Mouse (Mus musculus) gastrocnemius, adult 18-20 months (tissue): Measurements from ENCODE around the gene Ankrd33b. TPM values are rescaled to one million over a fixed set of nuclear protein-coding genes. Genes with fewer than 3 reads are reported as not detected.

ENCODE experiments used
- DNase-seq: peaks from one replicate; pipeline ENCODE4 v3.0.0; 2021; ENCODE audit warnings: low spot score
- total RNA-seq, 2 experiments: library from RNA; stranded (reverse); gene quantifications; 2 replicates each; pipeline ENCODE4 v1.2.3; 2021

The Ankrd33b gene
- total RNA-seq, 2 experiments from 2014 or later, result 16.8 to 19.0 TPM

DNA sequence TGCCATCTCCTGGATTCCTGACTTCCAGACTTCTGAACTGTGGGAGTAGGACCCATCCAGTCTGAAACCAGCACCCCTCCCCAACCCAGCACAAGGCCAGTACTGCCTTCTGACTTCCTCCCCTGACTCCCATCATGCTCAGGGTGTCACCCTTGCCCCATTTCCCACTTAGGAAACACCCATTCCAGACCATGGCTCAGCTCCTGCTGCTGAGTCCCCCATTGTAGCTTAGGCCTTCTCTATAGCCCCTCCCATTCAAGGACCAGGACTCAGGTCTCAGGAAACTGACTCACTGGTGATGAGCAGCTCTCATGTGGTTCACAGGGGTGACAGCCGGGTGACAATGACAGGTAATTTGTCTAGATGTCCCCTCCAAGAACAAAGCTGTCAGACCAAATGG lies 25.5 kb downstream of the Ankrd33b start:
- no peak for DNase-seq

DNA sequence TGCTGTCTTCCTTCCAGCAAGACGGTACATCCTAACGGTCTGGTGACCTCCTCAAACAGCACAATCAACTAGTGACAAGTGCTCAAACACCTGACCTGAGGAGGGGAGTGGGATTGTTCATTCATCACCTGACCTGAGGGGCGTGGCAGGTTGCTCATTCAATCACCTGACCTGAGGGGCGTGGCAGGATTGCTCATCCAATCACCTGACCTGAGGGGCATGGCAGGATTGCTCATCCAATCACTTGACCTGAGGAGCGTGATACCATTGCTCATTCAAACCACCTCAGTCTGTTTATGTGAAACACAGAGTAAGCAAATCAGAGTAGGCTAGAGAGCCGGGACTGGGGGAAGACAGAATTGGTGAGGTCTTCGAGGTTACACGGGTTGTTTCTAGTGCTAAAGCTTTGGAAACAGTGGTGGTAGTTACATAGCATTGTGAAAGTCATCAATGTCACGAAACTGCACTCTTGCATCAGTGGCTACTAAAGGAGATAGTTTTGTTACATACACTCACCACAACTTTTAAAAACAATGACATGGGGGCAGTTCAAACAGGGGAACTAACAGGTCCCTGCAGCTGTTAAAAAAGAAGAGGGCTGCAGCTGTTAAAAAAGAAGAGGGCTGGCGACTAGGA lies 28.8 kb downstream of the Ankrd33b start:
- no peak for DNase-seq

DNA sequence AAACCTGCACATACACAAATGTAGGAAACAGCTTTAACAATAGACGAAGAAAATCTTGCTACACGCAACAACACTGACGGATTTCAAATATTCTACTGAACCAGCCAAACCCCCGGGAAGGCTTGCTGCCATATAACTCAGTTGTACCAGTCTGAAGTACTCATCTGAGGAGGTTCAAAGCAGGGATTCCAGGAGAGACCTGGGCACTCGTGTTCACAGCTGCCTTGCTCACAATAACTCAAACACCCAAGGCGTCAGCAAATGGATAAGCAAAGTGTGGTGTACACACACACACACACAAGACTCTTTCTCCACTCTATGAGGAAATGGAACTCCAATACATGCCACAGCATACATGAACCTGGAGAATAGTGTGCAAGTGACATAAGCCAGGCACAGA lies 29.5 kb downstream of the Ankrd33b start:
- DNase-seq, result no peak

DNA sequence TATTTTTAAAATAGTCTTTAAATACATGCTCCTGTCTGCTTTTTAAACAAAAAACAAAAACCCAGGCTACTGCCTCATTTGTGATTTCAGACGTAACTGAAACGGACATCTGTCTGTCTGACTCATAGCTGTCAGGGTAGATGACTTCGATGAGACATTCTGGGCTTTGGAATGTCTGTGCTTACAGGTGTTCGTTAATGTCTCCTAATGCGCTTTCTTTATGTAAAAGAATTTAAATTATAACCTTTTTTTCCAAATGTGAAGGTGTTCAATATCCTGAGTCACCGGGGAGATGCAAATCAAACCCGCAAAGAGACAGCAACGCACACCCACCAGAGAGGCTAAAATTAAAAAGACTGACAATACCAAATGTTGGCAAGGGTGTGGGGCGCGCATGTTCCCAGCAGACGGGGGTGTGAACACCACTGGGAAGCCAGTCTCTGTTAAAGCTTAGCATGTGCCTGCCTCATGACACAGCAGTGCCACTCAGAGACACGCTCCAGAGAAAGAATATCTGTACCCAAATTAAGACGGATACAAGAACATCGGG lies 30.3 kb downstream of the Ankrd33b start:
- DNase-seq, result no peak

DNA sequence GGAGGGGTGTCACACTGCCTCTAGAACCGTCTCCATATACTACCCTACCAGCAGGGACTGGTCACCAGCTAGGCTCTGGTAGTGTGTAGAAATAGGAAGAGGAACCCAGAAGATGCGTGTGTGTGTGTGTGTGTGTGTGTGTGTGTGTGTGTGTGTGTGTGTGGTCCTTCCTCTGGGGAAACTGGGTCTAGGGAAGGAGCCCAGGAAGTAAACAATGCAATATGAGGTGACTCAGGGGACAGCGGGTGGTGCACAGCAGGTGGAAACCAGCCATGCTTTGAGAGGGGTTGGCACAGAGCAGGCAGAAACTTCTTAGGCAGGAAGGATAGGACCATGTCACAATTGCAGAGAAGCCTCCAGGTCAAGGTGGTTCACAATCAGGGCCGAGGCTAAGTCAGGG lies 30.8 kb downstream of the Ankrd33b start:
- no peak for DNase-seq

DNA sequence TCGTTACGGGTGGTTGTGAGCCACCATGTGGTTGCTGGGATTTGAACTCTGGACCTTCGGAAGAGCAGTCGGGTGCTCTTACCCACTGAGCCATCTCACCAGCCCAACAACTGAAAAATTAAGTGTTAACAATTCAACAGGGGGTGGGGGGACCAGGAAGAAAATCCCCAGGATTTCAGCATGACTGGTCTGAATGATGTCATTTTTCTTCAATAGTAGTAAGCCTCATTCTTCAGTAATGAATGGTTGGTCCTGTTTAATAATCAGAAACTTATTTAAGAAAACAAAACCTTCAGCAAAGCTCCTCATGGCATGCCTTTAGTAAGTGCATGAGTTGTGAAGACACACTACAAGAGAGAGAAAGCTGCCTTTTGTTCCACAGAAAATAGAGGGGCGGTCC lies 32.7 kb downstream of the Ankrd33b start:
- no peak for DNase-seq

DNA sequence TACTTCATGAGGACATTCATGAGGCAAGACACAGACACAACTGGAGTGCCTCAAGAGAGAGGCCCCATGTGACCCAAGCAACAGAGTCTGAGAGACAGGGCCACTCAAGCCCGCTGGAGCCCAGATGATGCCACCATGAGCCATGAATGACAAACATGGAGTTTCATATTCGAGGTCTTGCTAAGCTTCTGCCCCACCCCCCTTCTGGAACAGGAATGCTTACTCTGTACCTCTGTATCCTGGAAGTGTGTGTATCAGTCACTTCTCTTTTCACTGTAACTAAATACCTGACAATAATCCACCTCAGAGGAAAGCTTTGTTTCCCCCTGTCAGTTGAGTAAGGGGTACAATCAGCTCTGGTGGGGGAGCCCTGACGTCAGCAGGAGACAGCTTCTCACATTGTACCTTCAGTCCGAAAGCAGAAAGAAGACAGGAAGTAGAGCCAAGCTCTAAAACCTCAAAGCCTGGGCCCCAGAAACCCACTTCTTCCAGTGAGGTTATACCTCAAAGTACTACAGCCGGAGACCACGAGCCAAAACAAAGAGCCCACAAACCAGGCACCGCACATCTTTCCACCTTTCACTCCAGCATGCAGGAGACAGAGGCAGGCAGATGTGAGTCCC lies 34.9 kb downstream of the Ankrd33b start:
- no peak for DNase-seq

DNA sequence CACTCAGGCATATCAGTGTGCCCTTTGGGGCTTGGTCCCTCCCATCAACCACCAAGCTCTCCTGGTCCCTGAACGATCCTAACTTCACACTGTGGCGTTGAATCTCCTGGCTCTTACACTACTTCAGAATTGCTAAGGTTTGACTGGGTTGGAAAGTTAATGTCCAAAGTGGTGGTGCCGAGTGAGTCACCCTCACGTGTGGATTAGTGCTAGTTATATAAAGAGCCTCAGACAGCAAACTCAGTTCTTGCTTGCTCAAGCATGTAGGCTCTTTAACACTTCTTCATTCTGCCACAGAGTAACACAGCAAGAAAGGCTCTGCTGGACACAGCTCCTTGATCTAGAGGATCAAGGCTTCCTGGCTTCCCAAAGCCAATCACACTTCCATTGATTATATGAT lies 35.8 kb downstream of the Ankrd33b start:
- no peak for DNase-seq

DNA sequence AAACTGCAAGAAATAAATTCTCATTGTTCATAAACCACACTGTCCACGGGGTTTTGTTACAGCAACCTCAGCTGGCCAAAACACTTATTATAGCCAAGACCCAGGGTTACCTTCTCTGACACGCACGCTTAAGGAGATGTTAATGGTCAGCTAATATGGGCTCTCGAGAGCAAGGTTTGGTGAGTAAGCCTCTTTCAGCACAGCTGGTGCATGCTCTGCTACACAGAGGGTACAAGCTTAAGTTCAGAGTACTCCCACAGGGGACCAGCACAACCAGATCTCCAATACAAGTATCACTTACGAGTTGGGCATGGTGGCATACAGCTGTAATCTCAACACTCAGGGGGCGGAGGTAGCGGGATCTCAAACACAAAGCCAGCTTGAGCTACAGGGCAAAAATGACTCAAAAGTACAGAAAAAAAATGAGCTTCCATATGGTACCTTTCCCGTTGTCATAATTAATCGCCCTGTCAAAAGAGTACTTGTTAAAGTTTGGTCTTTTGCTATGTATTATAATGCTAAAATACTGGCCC lies 39.4 kb downstream of the Ankrd33b start:
- no peak for DNase-seq

DNA sequence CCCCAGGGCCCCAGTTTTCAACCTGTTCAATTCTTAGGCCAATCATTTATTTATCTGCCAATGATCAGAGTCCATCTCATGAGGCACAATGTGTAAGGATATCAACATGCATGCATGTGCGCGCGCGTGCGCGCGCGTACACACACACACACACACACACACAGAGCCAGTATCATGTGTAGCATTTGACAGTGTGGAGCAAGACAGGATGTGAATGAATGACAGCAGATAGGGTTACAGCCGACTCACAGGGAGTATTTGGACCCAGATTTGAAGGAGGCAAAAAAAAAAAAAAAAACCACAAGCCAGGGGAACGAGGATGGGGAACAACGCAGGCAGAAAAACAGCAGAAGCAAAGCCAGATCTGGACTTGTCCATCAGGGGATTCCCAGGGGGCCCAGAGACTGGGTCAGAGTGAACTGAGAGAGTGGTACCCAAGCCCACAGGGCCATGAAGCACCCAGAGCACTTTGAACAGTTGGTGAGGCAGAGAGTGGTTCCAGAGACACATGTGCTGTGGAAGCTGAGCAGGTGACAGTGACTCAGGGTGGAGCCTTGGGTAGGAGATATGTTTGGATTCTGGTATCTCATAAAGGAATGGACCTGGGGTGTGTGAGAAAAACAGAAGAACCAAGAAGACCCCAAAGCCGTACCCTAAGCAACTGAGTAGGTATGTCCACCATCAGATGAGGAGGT lies 41.7 kb downstream of the Ankrd33b start:
- no peak for DNase-seq

DNA sequence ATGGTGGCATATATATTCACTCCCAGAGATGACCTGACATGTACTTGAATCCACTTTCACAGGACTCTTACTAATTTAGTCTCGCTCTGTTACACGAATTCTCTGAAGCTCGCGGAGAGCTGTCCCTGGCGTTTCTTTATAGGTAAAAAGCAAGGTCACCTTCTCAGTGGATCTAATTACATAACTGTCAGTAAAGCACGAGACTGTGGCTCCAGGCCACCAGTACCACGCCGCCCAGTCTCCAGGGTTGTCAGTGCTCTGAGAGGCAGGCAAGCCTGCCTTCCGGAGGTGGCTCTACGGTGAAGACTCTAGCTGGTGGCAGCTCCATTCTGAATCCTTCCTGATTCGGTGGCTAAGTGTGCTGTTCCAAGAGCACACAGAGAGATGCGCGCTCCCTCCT lies 43.0 kb downstream of the Ankrd33b start:
- DNase-seq, result no peak

DNA sequence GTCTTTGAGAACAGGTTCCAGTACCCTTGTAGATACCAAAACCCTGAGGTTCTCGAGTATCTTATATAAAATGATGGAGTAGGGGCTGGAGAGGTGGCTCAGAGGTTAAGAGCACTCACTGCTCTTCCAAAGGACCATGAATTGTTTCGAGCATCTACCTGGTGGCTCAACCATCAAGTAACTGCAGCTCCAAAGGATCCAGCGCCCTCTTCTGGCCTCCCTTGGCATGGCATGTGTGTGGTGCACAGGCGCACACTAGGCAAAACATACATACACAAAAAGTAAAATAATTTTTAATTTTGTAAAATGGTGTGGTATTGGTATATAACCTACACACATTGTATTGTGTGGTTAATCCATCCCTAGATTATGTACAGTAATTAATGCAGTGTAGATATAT lies 43.8 kb downstream of the Ankrd33b start:
- DNase-seq, result no peak

DNA sequence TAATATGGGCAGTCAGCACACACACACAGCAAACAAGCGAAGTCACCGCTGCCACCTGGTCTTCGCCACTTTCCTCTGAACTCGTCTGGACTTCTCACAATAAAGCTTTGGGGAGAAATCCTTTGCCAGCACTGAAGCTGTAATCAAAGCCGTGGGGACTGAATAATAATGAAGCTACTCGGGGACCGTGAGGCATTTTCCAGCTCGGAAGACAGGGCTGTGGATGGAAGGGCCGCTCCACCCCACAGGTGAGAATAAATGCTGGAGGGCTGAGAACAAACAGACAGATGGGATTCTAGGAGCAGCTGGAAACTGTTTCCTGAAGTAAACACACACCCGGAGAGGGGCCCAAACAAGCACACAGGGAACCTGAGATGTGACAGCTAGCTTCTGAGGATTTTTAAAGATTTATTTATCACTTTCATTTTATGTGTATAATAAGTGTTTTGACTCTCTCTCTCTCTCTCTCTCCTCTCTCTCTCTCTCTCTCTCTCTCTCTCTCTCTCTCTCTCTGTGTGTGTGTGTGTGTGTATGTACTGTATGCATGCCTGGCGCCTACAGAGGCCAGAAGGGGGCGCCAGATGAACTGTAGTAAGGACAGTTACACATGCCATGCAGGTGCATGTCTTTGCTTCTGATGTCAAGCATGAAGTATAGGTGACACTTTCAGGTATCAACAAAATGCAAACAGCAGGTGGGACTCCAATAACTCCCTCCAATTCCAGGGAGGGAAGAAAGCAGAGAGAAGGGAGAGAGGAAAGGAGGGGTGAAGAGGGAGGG lies 46.7 kb downstream of the Ankrd33b start:
- DNase-seq, result no peak

DNA sequence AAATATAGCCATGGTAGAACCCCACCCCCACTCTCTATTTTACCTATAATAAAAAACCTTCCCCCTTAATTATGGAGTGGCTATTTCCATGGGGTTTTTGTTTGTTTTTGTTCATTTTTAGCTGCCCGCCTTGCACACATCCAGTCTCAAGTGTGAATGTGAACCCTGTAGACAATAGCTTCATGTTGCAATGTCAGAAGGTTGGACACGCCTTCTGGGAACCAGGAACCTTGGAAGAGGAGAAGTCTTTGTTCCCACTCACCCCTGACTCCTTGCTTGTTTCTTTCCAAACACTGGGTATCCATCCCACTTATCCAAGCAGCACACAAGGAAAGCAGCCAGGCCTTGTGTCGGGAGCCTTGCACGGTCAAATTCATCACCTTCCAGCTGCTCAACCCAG lies 48.5 kb downstream of the Ankrd33b start:
- DNase-seq, result no peak

DNA sequence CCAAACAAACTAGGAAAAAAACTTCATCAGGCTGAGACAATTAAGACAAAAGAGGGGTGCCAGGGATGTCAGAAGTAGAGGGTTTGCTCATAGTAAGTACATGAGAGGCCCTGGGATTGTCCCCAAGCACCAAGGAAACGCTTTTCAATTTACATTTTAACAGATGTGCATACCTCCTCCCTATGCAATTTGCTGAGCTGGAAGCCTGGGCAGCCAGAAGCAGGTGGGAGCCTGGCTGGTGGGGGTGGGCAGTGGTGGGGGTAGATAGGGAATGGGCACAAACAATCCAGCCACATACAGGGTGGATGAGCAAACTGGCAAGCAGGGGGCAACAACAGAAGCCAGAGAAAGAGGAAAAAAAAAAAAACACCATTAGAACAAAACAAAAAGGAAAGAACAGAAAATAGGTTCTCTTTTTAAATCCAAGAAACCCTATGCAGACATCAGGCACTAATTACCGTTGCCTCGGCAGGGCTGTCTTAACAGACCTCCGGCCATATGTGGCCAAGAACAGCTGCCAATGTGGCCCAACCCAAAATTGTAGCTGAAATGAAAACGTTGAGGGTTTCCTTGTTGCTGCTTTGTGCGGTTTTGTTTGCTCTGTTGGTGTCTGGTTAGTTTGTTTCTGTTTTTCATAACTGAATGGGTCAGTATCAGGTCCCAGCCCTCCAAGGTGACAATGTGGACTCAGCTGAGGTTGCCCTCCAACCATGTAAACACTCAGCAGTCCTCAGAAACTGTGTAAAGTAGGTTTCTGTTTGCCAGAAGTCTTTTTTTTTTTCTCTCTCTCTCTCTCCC lies 49.2 kb downstream of the Ankrd33b start:
- no peak for DNase-seq

DNA sequence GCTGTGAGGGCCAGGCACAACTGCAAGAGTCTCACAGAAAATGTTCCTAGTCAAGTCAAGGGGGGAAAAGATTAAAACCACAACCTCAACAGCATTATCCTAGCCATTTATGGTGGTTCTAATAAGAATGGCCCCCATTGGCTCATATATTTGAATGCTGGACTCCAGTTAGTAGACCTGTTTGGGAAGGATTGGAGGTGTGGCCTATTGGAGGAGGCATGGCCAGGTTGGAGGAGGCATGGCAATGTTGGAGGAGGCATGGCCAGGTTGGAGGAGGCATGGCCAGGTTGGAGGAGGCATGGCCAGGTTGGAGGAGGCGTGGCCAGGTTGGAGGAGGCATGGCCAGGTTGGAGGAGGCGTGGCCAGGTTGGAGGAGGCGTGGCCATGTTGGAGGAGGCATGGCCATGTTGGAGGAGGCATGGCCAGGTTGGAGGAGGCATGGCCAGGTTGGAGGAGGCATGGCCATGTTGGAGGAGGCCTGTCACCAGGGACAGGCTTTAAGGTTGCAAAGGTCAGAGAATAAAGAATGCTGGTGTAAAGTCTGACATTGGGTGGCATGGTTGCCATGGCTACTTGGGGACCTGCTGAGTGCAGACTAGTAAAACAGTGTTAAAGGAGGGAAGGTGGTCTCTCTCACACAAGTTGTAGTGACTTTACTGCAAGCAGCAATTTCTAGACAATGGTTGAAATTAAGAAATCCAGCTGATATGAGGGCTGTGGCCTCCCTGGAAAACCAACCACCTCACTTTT lies 50.3 kb downstream of the Ankrd33b start:
- no peak for DNase-seq

DNA sequence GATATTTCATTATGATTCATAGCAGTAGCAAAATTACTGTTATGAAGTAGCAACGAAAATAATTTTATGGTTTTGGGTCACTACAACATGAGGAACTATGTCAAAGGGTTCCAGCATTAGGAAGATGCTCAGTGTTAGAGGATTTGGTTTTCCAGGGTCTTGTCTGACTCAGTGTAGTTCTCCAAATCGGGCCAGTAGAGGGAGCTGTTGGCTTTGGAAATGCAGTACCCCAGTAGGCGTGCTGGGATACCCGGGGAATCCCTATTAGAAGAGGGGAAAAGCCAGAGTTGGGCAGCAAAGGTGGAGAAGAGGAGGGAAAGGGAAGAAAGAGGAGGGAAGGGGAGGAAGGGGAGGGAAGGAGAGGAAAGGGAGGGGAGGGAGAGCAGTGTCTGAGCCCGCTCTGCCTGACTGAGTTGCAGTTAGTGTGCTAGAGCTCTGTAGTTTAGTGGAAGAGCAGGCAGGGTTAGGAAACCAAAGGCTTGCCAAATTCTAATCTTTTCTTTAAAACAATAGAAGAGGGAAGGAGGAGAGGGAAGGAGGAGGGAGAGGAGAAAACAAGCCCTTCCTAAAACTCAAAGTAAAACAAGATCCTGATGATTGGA lies 51.8 kb downstream of the Ankrd33b start:
- DNase-seq, result peak; percentile 83

DNA sequence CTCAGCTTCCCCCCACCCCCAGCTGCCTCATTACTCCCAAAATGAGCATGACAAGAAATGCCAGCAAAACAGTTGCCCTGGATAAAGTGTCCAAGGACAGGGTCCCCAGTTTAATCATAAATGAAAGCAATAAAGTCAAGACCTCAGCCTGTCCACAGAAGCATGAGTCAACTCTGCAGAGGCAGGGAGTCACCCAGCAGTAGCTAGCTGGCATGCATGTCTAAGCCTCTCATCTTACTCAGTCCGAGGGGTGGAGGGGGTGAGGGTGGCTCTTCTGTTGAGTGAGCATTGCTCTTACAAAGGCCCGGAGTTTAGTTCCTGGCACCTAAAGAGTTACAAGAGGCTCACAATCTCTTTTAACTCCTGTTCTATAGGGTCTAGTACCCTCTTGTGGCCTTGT lies 55.5 kb downstream of the Ankrd33b start:
- DNase-seq, result no peak

DNA sequence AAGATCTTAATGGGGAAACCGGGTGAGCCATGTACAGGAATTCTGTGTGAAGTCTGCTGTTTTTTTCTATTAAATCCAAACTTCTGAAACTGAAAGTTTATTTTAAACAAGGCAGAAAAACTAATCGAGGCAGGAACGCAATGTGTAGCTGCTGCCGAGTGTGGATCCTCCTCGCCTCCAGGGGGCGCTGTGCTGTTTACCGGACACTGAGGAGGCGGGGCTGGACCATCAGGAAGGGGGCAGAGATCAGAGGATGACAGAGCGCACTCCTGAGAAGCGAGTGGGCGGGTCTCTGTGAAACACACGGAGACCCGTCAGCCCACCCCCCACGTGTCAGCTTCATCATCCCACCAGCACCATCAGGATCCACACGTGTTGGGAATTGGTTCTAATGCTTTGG lies 58.0 kb downstream of the Ankrd33b start:
- DNase-seq, result no peak

DNA sequence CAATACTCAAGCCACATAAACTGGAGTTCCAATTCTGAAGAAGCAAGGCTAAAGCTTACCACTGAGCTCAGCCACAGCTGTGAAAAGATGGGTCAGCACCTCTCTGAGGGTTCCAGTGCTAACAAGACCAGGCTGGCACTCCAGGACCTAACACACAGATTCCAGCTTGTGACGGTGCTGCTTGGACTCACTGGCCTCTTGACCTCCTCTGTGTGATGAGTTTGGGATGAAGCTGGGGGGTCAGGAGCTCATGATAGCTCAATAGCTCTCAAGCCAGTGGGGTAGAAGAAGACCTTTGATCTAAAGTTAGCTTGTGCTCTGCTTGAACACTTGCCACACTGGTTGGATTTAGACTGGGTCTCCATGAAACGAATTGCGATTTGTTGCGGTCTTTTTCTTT lies 60.8 kb downstream of the Ankrd33b start:
- no peak for DNase-seq
